Mouse (Mus musculus) lung, embryonic 14.5 days (tissue): Measurements from ENCODE around the gene Smc4. TPM values are rescaled to one million over a fixed set of nuclear protein-coding genes. Genes with fewer than 3 reads are reported as not detected.

Experiments used
- ATAC-seq: fragments of 200-750 bp; cut with Nextera tagmentation; 2 replicates; pipeline ENCODE4 v1.8.0; 2017; ENCODE audit warnings: mild to moderate bottlenecking, moderate TSS enrichment, moderate library complexity; ENCODE audit not compliant: insufficient read depth
- DNase-seq: peaks from one replicate; pipeline ENCODE4 v3.0.0-alpha.2; 2015
- H3K27ac ChIP-seq: fragments of 300-500 bp; sonication (generic); 2 replicates; pipeline ENCODE4 v1.5.1; 2014; ENCODE audit warnings: low read depth, mild to moderate bottlenecking, moderate library complexity
- H3K27me3 ChIP-seq: fragments of 300-500 bp; sonication (generic); 2 replicates; pipeline ENCODE4 v1.6.1; 2014; ENCODE audit warnings: low read length, control low read depth; ENCODE audit not compliant: insufficient read depth
- H3K36me3 ChIP-seq: fragments of 300-500 bp; sonication (generic); 2 replicates; pipeline ENCODE4 v1.6.1; 2014; ENCODE audit warnings: control low read depth; ENCODE audit not compliant: insufficient read depth
- H3K4me1 ChIP-seq: fragments of 300-500 bp; sonication (generic); 2 replicates; pipeline ENCODE4 v1.6.1; 2014; ENCODE audit warnings: antibody characterized with exemption, control low read depth; ENCODE audit not compliant: insufficient read depth
- H3K4me2 ChIP-seq: fragments of 300-500 bp; sonication (generic); 2 replicates; pipeline ENCODE4 v1.6.1; 2014; ENCODE audit warnings: mild to moderate bottlenecking
- H3K4me3 ChIP-seq: fragments of 300-500 bp; sonication (generic); 2 replicates; pipeline ENCODE4 v1.5.1; 2014; ENCODE audit warnings: low read depth, low read length
- H3K9ac ChIP-seq: fragments of 300-500 bp; sonication (generic); 2 replicates; pipeline ENCODE4 v1.6.1; 2014
- H3K9me3 ChIP-seq: fragments of 300-500 bp; sonication (generic); 2 replicates; pipeline ENCODE4 v1.6.1; 2016; ENCODE audit warnings: low read depth, low read length, control low read depth
- CTCF ChIP-seq: IDR thresholded peaks from 2 replicates; pipeline ENCODE4 v1.5.1; 2016; ENCODE audit warnings: antibody characterized with exemption, low read depth
- WGBS: fragments of 180-500 bp; shearing (Covaris S2); extraction: QIAGEN DNeasy Blood & Tissue Kit; methylation state at CpG from one replicate; pipeline ENCODE4 v1.1.7; 2014; 5-methylcytosine and 5-hydroxymethylcytosine counted together
- polyA plus RNA-seq: library from polyadenylated mRNA; unstranded; fragments of >200 nt; fragmentation: Nextera tagmentation; extraction: Ambion mirVana; gene quantifications from 2 replicates; pipeline ENCODE4 v1.2.1, GENCODE M21; 2014

Gene Smc4
- polyA plus RNA-seq, 1 experiment from 2014 or later = 211 TPM

GRCm38 (mm10) chr3:68969091-68969590 lies 35.4 kb upstream of the Smc4 start:
- 66% methylated on average over 3 of the region's 3 CpGs for WGBS

DNA sequence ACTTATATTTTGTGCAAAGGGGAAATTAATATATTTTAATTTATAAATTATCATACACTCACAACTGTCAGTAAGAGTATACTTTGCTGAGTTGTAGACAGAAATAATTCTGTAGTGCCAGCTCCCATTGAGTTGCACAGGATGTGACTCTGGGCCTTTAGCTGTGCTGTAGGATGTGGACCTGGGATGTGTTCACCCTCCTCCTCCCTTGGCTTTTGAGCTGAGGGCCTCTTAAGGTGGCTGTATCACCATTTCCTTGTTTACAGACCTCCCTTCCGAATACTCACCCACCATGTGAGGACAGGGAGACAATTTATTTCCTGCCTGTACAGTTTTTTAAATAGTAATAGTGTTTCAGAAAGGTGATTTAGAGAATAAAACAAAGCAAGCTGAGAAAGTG lies 31.0 kb upstream of the Smc4 start:
- no peak for TF ChIP-seq CTCF
- no peak overlapping the region for H3K9ac ChIP-seq
- no peaks in the 10 kb centered on the region for H3K9me3 ChIP-seq
- H3K27ac ChIP-seq = no peak overlapping the region
- H3K4me1 ChIP-seq = no peaks in the 10 kb centered on the region
- no peak overlapping the region for H3K4me2 ChIP-seq
- no peak overlapping the region for H3K4me3 ChIP-seq
- DNase-seq = peak; percentile 10
- no peaks in the 10 kb centered on the region for H3K27me3 ChIP-seq
- ATAC-seq = no peak
- 33% methylated on average over 1 of the region's 1 CpGs for WGBS
- H3K36me3 ChIP-seq = no peaks in the 10 kb centered on the region

More at GRCm38 (mm10) chr3:68969091-68969590, 35.4 kb upstream of the Smc4 start:
- H3K9me3 ChIP-seq = no peaks in the 10 kb centered on the region; the same call in 1 of the 2 replicates
- no peak overlapping the region for H3K27ac ChIP-seq
- TF ChIP-seq CTCF = no peak
- no peak for DNase-seq
- no peak overlapping the region for H3K9ac ChIP-seq
- H3K4me1 ChIP-seq = no peaks in the 10 kb centered on the region
- H3K4me2 ChIP-seq = no peak overlapping the region
- ATAC-seq = no peak
- H3K27me3 ChIP-seq = no peaks in the 10 kb centered on the region
- H3K36me3 ChIP-seq = peaks cover 8% of the 10 kb centered on the region; the same call in 1 of the 2 replicates
- H3K4me3 ChIP-seq = no peak overlapping the region

GRCm38 (mm10) chr3:68974639-68975532 lies 29.7 kb upstream of the Smc4 start:
- WGBS = 71% methylated on average over 8 of the region's 8 CpGs
- Histone ChIP-seq H3K4me1 (no peaks in the 10 kb centered on the region), H3K27ac (no peak overlapping the region)

DNA sequence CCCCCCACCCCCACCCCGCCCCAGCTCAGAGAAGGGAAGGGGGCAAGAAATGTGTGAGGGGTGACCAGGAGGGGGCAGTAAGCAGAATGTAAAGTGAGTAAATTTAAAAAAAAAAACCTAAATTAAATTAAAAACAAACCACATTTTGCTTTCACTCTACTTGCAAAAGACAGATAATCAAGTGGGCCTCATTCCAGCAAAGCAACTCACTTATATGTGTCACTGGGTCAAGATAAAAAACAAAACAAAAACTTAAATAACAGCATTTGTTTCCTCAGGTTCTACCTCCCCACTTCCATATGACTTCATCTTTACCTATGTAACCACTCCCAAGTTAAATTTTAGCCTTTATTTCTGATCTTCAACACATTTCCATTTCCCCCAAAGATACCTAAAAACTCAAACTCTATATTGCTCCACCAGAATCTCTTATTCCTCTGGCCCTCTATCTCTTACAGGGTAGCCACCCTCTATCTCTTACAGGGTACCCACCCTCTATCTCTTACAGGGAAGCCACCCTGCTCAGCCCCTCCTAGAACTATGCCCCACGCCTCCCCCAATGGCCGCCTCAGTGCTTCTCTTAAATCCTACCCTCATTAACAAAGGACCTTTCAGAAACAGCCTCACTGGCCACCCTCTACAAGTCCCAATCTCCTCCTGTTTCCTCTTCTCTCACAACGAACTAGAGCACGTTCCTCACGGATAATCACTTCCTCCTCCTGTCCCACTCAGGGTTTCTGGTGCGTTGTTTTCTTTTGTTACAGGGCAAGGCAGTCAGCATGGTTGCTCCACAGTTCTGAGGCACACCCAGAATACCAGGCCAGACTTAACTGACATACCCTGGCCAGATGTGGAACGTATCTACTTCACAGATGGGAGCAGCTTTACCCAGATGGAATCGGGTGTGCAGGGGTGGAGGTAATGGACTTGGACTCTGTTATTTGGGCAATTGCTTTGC lies 28.7 kb upstream of the Smc4 start:
- H3K9me3 ChIP-seq = no peaks in the 10 kb centered on the region
- 62% methylated on average over 9 of the region's 9 CpGs for WGBS

More at GRCm38 (mm10) chr3:68974639-68975532, 29.7 kb upstream of the Smc4 start:
- Histone ChIP-seq H3K36me3 (no peaks in the 10 kb centered on the region), H3K9me3 (no peaks in the 10 kb centered on the region), H3K4me3 (no peak overlapping the region), H3K27me3 (no peaks in the 10 kb centered on the region), H3K9ac (no peak overlapping the region), H3K4me2 (no peak overlapping the region)
- no peak for DNase-seq
- no peak for ATAC-seq
- TF ChIP-seq CTCF = no peak

DNA sequence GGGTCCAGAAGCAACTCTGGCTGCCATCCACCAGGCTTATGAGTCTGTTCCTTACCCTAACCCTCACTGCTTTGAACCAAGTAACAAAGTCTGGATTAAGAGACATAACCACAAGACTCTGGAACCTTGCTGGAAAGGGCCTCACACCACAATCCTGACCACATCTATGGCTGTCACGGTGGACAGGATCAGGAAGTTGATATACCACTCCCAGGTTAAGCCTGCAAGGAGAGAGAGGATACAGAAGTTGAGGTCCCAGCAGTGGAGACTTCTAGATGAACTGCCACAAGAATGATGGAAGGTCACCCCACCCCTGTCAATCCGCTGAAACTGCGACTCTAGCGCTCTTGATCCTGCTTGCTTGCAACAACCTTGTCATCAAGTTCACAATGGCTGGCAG lies 26.8 kb upstream of the Smc4 start:
- Histone ChIP-seq H3K27me3 (no peaks in the 10 kb centered on the region), H3K27ac (no peak overlapping the region), H3K4me3 (no peak overlapping the region), H3K4me2 (no peak overlapping the region), H3K9ac (no peak overlapping the region), H3K36me3 (no peaks in the 10 kb centered on the region), H3K4me1 (no peaks in the 10 kb centered on the region), H3K9me3 (no peaks in the 10 kb centered on the region)
- ATAC-seq = no peak
- TF ChIP-seq CTCF = no peak
- DNase-seq = no peak
- 83% methylated on average over 4 of the region's 4 CpGs for WGBS

More for the DNA sequence above, 28.7 kb upstream of the Smc4 start:
- no peak overlapping the region for H3K27ac ChIP-seq
- H3K4me2 ChIP-seq = no peak overlapping the region
- DNase-seq (no peak), ATAC-seq (no peak)
- H3K27me3 ChIP-seq = no peaks in the 10 kb centered on the region
- no peaks in the 10 kb centered on the region for H3K36me3 ChIP-seq
- no peak for TF ChIP-seq CTCF
- no peak overlapping the region for H3K4me3 ChIP-seq
- no peak overlapping the region for H3K9ac ChIP-seq
- no peaks in the 10 kb centered on the region for H3K4me1 ChIP-seq

- no peaks in the 10 kb centered on the region for H3K4me1 ChIP-seq
- DNase-seq (no peak), ATAC-seq (no peak)
- H3K27me3 ChIP-seq = no peaks in the 10 kb centered on the region
- H3K27ac ChIP-seq = no peak overlapping the region
- H3K4me3 ChIP-seq = no peak overlapping the region
- no peak for TF ChIP-seq CTCF
- no peaks in the 10 kb centered on the region for H3K9me3 ChIP-seq
- H3K36me3 ChIP-seq = no peaks in the 10 kb centered on the region
- 85% methylated on average over 10 of the region's 10 CpGs for WGBS
- H3K4me2 ChIP-seq = no peak overlapping the region
- H3K9ac ChIP-seq = no peak overlapping the region
Observed at GRCm38 (mm10) chr3:68979187-68979586, 25.4 kb upstream of the Smc4 start.
